Mouse (Mus musculus) hindbrain, postnatal 0 days (tissue): ENCODE results near the gene Fubp3. TPM values are rescaled to one million over a fixed set of nuclear protein-coding genes. Genes with fewer than 3 reads are reported as not detected.

Source experiments
- ATAC-seq: fragments of 200-750 bp; cut with Nextera tagmentation; 2 replicates; pipeline ENCODE4 v1.8.0; 2017; ENCODE audit warnings: mild to moderate bottlenecking, moderate TSS enrichment, moderate library complexity
- DNase-seq: peaks from one replicate; pipeline ENCODE4 v3.0.0-alpha.2; 2015; ENCODE audit warnings: low spot score
- H3K27ac ChIP-seq: fragments of 300-500 bp; sonication (generic); 2 replicates; pipeline ENCODE4 v1.5.1; 2014; ENCODE audit warnings: mild to moderate bottlenecking
- H3K27me3 ChIP-seq: fragments of 300-500 bp; sonication (generic); 2 replicates; pipeline ENCODE4 v1.6.1; 2014; ENCODE audit warnings: low read length, mixed read lengths; ENCODE audit not compliant: insufficient read depth
- H3K36me3 ChIP-seq: fragments of 300-500 bp; sonication (generic); 2 replicates; pipeline ENCODE4 v1.6.1; 2014; ENCODE audit warnings: low read length, mixed read lengths; ENCODE audit not compliant: insufficient read depth
- H3K4me1 ChIP-seq: fragments of 300-500 bp; sonication (generic); 2 replicates; pipeline ENCODE4 v1.6.1; 2014; ENCODE audit warnings: antibody characterized with exemption, low read length, mixed read lengths; ENCODE audit not compliant: insufficient read depth
- H3K4me2 ChIP-seq: fragments of 300-500 bp; sonication (generic); 2 replicates; pipeline ENCODE4 v1.6.1; 2014; ENCODE audit warnings: low read depth, mild to moderate bottlenecking, low read length, moderate library complexity, mixed read lengths
- H3K4me3 ChIP-seq: fragments of 300-500 bp; sonication (generic); 2 replicates; pipeline ENCODE4 v1.5.1; 2014; ENCODE audit warnings: low read length
- H3K9ac ChIP-seq: fragments of 300-500 bp; sonication (generic); replicated peaks from 2 replicates; pipeline ENCODE4 v1.6.1; 2014; ENCODE audit warnings: mild to moderate bottlenecking, low read length, moderate library complexity, mixed read lengths
- H3K9me3 ChIP-seq: fragments of 300-500 bp; sonication (generic); 2 replicates; pipeline ENCODE4 v1.6.1; 2016; ENCODE audit warnings: low read length, mixed read lengths
- CTCF ChIP-seq: IDR thresholded peaks from 2 replicates; pipeline ENCODE4 v1.5.1; 2016; ENCODE audit warnings: antibody characterized with exemption, control low read depth, low read depth
- WGBS: fragments of 180-500 bp; shearing (Covaris S2); extraction: QIAGEN DNeasy Blood & Tissue Kit; methylation state at CpG from one replicate; pipeline ENCODE4 v1.1.7; 2014; 5-methylcytosine and 5-hydroxymethylcytosine counted together
- polyA plus RNA-seq: library from polyadenylated mRNA; unstranded; fragments of >200 nt; fragmentation: Nextera tagmentation; extraction: Ambion mirVana; gene quantifications from 2 replicates; pipeline ENCODE4 v1.2.1, GENCODE M21; 2015
- total RNA-seq: library from RNA; depleted of rRNA; stranded (reverse); fragments of >200 nt; gene quantifications from 2 replicates; pipeline ENCODE4 v1.2.3, GENCODE M21; 2014

The Fubp3 gene
- total and polyA plus RNA-seq, 2 experiments from 2014 or later, result 29.0 to 45.8 TPM

DNA sequence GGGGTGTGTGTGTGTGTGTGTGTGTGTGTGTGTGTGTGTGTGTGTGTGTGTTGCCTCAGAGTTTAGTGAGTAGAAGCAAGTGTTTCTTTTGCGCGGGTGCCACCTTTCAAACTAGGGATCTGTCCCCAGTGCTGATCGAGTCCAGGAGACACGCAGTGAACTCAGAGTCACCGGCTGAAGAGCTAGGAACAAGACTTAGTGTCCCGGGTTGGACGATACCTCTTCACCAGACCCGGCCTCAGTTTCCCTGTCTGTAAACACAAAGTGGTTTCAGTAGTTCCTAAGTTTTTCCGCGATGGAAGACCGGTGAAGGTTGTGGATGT is 69.0 kb downstream of the Fubp3 start:
- H3K4me1 ChIP-seq, result peaks cover 5% of the 10 kb centered on the region

DNA sequence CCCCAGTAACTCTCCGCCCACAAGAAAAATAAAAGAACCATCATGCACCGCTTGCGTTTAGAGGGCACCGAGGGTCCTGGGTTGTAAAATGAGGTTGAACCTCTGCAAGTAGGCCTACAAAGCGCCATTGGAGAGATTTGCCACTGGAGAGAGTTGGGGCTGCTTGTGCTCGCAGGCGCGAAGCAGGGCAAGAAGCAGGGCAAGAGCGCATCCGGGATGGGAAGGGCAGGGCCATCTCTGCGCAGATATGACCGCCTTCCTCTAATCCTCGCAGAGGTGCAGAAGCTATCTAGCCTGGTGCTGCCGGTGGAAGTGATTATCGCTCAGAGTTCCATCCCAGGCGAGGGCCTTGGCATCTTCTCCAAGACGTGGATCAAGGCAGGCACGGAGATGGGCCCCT is 69.5 kb downstream of the Fubp3 start:
- peaks cover 89% of the 10 kb centered on the region for H3K27me3 ChIP-seq
- no peak overlapping the region for H3K27ac ChIP-seq
- ATAC-seq (no peak), DNase-seq (no peak)
- WGBS, result 7% methylated on average over 18 of the region's 18 CpGs
- no peak for TF ChIP-seq CTCF
- no peaks in the 10 kb centered on the region for H3K9me3 ChIP-seq
- H3K36me3 ChIP-seq, result no peaks in the 10 kb centered on the region
- no peak overlapping the region for H3K9ac ChIP-seq
- H3K4me2 ChIP-seq, result no peak overlapping the region
- no peak overlapping the region for H3K4me3 ChIP-seq
- H3K4me1 ChIP-seq, result 0 out of 2 replicates have a peak, but pooled peaks cover under 1% of the 10 kb centered on the region

More for the DNA sequence above, 69.0 kb downstream of the Fubp3 start:
- H3K4me2 ChIP-seq, result peak overlapping the region; percentile 44
- H3K27ac ChIP-seq, result no peak overlapping the region
- no peak overlapping the region for H3K9ac ChIP-seq
- 2% methylated on average over 11 of the region's 11 CpGs for WGBS
- H3K27me3 ChIP-seq, result peaks cover 85% of the 10 kb centered on the region
- H3K4me3 ChIP-seq, result no peak overlapping the region
- no peaks in the 10 kb centered on the region for H3K9me3 ChIP-seq
- DNase-seq, result no peak
- no peak for TF ChIP-seq CTCF
- H3K36me3 ChIP-seq, result no peaks in the 10 kb centered on the region
- no peak for ATAC-seq

DNA sequence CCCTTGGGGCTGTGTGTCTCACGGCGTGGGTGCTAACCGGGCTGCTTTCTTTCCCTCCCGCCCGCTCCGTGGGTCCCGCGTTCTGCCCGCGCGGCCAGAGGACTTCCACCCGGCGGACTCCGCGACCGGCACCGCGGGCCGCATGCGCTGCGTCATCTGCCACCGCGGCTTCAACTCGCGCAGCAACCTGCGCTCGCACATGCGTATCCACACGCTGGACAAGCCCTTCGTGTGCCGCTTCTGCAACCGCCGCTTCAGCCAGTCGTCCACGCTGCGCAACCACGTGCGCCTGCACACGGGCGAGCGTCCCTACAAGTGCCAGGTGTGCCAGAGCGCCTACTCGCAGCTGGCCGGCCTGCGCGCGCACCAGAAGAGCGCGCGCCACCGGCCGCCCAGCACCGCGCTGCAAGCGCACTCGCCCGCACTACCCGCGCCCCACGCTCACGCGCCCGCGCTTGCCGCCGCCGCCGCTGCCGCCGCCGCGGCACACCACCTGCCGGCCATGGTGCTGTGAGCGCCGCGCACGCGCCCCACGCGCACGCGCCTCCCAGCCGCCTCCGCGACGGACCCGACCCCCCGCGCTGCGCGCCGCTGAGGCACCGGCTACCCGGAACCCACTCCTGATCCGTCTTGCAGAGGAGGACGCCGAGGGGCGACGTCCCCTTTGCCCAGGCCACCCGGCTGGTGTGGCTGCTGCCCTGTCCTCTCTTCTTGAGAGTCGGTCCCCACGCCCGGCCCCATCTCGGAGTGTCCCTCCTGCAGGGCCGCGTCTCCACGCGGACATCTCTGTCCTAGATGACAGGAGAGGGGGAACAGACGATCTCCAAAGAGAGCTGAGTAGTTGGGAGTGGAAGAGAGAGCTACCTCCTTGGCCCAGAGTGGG is 81.8 kb downstream of the Fubp3 start:
- no peak for TF ChIP-seq CTCF
- H3K4me3 ChIP-seq, result peak overlapping the region; percentile 48
- ATAC-seq (peak; percentile 89), DNase-seq (peak; percentile 80)
- H3K4me2 ChIP-seq, result peak overlapping the region; percentile 86
- H3K27me3 ChIP-seq, result peaks cover 58% of the 10 kb centered on the region
- no peaks in the 10 kb centered on the region for H3K4me1 ChIP-seq
- H3K36me3 ChIP-seq, result no peaks in the 10 kb centered on the region
- WGBS, result 2% methylated on average over 82 of the region's 109 CpGs
- peak overlapping the region; percentile 48 for H3K9ac ChIP-seq
- no peaks in the 10 kb centered on the region for H3K9me3 ChIP-seq
- no peak overlapping the region; the same call in 1 of the 2 replicates for H3K27ac ChIP-seq

DNA sequence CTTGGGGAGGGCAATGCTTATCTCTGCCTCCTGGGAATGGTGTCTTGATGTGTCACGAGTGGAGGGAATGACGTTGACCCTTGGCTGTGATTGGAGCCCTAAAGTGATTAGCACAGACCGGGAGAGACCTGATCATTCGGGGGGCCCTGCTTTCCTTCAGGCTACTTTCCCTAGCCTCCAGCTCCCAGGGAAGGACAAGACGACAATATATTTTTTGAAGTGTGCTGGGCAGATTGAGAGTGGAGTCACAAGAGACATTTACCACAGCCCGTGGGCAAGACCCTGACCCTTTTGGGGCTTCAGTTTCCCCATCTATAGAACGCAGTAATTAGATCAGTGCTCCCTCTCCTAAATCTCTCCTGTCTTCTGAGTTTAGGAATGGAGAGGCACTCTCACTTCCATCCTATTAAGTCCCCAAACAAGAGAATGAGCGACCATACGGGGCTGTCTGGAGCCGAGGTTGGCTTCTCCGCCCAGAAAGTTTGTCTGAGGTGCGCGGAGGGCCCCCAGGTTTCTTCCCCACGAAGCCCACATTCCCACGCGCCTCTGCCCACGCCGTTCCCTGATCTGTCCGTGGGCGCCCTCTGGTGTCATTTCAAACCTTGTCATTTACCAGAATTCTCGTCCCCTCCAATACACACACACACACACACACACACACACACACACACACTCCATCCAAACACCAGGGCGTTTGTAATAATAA is 82.6 kb downstream of the Fubp3 start:
- 5% methylated on average over 22 of the region's 22 CpGs for WGBS
- peak overlapping the region; percentile 48; the same call in 1 of the 2 replicates for H3K9ac ChIP-seq

DNA sequence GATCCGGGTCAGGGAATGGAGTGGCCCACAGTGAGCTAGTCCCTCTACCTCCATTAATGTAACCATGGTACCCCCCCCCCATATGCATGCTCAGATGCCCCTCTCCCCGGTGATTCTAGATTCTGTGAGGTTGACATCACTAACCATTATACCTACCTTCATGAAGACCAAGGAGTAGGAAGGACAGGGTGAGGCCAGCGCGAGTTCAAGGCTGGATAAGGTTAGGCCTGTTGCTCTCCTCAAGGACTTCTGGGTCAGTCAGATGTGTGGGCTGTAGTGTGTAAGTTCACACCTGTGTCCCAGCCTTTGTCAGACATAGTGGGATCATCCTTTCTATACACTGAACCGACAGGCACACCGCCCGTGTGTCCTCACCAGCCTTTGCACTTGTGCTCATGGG is 83.9 kb downstream of the Fubp3 start:
- Histone ChIP-seq H3K4me1 (no peaks in the 10 kb centered on the region), H3K4me3 (no peak overlapping the region), H3K27ac (no peak overlapping the region), H3K9me3 (no peaks in the 10 kb centered on the region), H3K36me3 (no peaks in the 10 kb centered on the region), H3K27me3 (peaks cover 36% of the 10 kb centered on the region), H3K4me2 (no peak overlapping the region), H3K9ac (no peak overlapping the region)
- no peak for DNase-seq
- 79% methylated on average over 7 of the region's 7 CpGs for WGBS
- ATAC-seq, result no peak
- no peak for TF ChIP-seq CTCF

More for the DNA sequence above, 82.6 kb downstream of the Fubp3 start:
- ATAC-seq, result peak; percentile 22
- DNase-seq, result peak; percentile 78
- TF ChIP-seq CTCF, result peak; percentile 76
- H3K9me3 ChIP-seq, result no peaks in the 10 kb centered on the region
- no peak overlapping the region for H3K27ac ChIP-seq
- peak overlapping the region; percentile 48 for H3K4me3 ChIP-seq
- H3K27me3 ChIP-seq, result peaks cover 50% of the 10 kb centered on the region
- H3K36me3 ChIP-seq, result no peaks in the 10 kb centered on the region
- peak overlapping the region; percentile 86 for H3K4me2 ChIP-seq
- no peaks in the 10 kb centered on the region for H3K4me1 ChIP-seq

DNA sequence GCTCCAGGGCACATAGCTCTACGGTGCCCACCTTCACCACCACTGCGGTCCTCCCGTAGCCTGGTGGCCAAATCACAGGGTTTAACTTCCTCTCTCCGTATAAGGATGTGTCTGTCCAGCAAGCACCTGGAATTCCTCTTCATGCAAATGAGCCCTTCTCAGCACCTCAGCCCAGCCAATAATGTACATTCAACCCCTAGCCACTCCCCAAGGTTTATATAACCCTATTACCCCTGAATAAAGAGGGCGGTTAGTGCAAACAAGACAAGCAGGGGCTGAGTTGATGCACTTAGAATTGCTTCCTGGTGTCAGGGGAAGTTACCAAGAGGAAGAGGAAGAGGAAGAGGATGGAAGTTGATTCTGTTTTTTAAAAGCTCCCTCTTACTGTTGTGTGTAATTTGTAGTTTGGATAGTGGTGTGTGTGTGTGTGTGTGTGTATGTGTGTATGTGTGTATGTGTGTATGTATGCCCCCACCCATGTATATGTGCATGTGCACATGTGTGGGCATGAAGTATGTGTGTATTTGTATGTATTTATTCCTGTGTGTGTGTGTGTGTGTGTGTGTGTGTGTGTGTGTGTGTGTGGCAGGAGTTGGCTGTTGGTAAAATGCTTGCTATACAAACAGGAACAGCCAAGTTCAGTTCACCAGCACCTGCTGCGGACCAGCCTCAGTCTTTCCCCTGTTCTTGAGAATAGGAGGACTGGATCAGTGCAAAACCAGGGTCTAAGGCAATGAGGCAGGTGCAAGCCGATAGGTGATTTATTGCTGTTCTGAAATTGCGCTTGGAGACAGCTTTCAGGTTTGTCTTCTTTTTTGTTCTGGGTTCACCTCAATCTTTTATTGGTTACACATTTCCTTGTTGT is 90.7 kb downstream of the Fubp3 start:
- peaks cover 6% of the 10 kb centered on the region; the same call in 1 of the 2 replicates for H3K27me3 ChIP-seq
- no peaks in the 10 kb centered on the region for H3K36me3 ChIP-seq
- no peaks in the 10 kb centered on the region for H3K4me1 ChIP-seq
- H3K9ac ChIP-seq, result no peak overlapping the region
- H3K9me3 ChIP-seq, result no peaks in the 10 kb centered on the region
- 76% methylated on average over 8 of the region's 8 CpGs for WGBS
- no peak for TF ChIP-seq CTCF
- H3K4me3 ChIP-seq, result no peak overlapping the region
- ATAC-seq (no peak), DNase-seq (no peak)
- no peak overlapping the region for H3K27ac ChIP-seq
- no peak overlapping the region for H3K4me2 ChIP-seq
